Mouse (Mus musculus) megakaryocyte, adult 5-6 weeks (primary cell): ENCODE results near the gene Prr19. TPM values are rescaled to one million over a fixed set of nuclear protein-coding genes. Genes with fewer than 3 reads are reported as not detected.
A peak's percentile ranks its signal among the peaks of the same experiment; 100 is the strongest.

Experiments used
- ATAC-seq: 2 replicates; pipeline ENCODE4 v1.8.0; 2016; ENCODE audit warnings: mild to moderate bottlenecking, inconsistent platforms; ENCODE audit not compliant: poor library complexity, severe bottlenecking
- total RNA-seq, 2 experiments: library from RNA; stranded (forward) in 1 of 2; stranded (reverse) in 1 of 2; fragments of 153-499, 151-499 nt in 1 of 2; fragments of 221-1000, 200-1000 nt in 1 of 2; gene quantifications; 2 replicates each; pipeline versions ENCODE4 v1.2.3 to v1.2.4; 2015 to 2017

Prr19 gene
- total RNA-seq, 2 experiments from 2014 or later = not detected

DNA sequence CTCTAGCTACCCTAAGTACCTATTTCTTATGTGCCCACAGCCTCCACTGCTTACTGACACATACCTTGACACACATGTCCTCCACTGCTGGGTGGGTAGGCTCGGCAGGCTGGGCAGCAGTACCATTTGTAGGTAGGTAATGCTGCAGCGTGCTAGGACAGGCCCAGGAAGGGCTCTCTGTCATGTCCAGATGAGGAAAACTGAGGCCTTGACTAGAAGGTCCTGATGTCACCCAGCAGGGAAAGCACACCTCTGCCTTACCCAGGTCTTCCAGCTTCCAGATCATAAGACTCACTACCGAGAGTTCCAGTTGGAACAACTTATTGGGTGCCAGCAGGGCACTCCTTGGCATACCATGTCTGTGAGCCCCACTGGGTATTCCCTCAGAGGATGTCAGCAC, 26.2 kb upstream of the Prr19 start:
- no peak for ATAC-seq

DNA sequence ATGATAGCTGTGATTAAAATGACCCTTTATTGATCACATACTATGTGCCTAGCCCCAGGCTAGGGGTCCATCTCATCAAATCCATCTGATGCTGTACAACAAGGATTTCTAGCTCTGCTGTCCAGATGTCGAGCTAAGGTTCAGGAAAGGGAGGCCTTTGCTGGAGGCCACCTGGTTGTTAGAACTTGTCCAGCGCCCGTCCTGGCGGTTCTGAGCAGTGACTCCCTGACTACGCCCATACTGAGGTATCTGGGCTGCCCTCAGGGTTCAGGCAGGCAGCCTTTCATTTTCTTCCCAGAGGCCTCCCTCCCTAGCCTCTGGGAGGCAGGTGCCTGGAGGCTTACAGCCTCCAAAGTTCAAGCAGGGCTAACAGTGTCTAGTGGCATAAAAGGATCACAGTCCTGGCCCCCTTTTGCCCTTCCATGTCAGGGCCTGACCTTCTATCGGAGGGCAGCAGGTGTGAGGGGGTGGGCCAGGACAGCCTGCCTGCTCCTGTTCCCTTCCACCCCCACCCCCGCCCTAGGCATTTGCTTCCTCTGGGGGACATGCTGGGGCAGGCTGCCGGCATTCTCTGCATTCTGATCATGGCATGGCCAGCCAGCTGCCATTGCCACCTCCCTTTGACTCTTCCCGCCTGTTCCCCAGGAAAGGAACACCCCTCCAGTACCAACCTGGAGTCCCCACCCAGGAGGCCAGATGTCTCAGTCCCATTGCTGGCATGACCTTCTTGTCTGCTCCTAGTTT, 25.5 kb upstream of the Prr19 start:
- no peak for ATAC-seq

DNA sequence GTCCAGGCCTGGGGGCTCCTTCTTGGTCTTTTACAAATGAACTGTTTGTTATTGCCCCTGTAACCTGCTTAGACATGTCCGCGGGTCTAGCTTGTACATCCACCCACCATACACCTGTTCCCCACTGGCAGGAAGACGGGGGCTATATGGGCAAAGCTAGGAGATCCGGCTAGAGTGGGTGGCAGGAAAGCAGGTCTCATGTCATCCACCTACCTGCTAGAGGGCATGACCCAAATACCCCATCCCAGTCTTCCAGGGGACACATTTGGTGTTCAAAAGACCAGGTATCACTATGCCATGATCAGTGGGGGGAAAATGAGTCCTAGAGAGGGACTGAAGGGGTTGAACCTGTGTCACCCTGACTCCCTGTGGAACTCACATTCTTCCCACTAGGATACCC, 23.8 kb upstream of the Prr19 start:
- ATAC-seq = no peak

DNA sequence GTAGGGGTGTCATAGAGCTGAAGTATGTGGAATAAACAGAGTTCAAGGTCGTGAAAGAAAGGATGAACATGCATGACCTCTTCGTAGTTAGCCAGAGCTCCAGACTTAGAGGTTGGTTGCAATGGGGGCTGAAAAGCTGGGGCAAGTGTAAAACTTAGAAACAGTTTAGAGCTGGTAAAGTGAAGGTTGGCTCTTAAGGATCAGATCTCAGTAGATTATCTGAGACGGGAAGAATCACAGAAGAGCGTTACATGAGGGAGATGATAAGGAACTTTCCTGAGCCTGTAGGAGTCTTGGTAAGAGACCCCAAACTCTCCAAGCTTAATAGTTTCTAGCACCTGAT, 23.2 kb upstream of the Prr19 start:
- ATAC-seq = no peak

DNA sequence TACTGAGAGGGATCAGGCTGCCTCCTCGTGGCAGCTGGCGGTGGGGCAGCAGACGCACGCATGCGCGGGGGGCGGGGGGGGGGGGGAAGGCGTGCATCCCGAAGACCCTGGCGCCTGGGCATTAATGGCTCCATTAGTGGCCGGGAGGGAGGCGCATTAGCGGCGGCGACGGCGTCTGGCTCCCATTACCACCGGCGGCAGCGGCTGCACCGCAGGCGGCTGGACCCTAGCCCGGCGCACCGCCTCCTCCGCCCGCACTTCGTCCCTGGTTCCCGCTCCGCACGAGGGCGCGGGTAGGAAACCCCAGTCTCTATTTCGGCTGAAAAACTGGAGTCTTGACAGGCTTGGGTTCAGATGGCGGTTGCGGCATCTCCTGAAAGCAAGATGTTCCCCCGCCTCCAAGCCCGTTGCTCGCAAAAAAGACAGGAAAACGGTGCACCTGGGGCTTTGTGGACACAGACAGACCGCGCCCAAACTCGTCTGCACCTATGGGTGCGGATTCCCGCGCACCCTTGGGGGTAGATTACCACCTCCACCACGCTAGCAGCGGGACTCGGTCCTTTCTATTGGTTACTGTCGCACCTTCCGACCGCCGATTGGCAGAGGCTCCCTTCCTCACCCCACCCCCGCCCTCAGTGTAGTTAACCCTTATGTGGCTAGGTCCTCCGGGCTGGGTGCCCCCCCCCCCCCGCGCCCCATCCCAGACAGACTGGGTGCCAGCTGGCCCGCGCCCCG, 22.7 kb upstream of the Prr19 start:
- peak; percentile 31 for ATAC-seq

DNA sequence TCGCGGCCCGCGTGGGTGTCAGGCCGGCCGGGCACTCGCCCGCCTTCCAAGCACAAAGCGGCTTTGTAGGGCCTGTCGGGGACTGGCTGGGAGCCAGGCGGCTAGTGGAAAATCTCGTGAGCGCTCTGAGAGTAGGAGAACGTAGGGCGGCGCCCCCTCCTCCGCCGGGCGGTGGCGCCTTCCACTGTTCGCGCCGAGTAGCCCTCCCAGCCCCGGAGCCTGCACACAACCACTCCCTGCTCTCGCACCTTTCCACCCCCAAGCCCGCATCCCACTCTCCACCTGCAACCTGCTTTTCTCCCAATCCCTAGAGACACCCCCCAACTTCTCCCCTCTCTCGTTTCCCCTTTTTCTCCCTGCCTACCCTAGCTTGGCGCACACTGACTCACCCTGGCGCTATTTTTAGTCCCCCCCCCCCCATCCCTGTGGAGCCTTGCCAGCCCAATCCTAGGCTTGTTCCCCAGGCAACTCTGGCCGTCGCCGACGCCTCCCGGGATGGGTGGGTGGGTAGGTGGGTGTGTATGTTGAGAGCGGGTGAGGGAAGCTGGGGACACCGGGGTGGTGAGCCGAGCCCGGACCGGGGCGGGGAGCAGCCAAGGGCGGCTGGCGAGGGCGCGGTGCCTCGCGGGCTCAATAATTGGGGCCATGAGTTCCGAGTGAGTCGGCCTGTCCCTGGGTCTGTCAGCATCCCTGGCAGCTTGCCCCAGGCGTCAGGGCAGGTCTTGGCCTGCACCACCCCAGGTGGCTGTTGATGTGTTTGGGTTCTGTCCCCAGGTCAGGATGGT, 21.9 kb upstream of the Prr19 start:
- ATAC-seq = peak; percentile 8; the same call in 1 of the 2 replicates

DNA sequence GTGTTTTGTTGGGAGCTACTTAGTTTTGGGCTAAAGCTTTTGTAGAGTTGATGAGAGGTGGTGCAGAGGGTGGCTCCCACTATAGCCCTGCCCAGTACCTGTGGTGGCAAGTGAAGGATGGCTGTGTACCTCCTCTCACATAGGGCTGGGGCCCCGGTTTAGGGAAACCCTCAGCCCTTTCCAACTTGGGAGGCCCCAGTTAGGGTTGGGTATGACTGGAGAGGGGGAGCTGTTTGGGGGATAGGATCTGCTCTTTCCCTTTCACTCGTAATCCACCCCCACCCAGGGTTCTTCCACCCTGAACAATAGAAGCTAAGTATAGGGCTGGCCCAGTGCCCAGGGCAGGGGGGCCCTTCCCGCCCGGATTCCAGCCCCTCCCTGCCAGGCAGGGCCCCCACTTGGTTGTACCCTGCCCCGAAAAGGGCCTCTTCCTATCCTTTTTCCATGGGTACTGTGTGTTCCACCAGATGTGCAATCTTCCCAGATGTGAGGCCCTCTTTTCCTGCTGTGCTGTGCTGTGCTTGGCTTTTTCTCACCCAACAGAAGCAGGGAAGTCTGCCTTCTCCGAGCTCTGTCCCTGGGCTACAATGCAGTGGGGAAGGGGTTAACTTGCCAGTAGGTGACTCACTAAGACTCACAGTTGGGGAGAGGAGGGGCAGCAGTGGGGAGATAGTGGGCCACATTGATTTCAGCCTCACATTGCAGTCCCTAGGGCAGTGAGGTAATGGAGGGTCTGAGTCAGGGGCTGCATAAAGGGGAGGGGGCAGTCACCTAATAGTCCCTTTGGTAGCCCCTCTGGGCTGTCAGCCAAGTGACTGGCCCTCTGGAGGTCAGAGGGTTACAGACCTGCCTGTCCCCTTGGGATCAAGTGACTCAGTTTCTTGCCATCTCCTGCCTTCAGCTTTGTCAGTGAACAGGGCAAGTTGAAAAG, 21.1 kb upstream of the Prr19 start:
- no peak for ATAC-seq

DNA sequence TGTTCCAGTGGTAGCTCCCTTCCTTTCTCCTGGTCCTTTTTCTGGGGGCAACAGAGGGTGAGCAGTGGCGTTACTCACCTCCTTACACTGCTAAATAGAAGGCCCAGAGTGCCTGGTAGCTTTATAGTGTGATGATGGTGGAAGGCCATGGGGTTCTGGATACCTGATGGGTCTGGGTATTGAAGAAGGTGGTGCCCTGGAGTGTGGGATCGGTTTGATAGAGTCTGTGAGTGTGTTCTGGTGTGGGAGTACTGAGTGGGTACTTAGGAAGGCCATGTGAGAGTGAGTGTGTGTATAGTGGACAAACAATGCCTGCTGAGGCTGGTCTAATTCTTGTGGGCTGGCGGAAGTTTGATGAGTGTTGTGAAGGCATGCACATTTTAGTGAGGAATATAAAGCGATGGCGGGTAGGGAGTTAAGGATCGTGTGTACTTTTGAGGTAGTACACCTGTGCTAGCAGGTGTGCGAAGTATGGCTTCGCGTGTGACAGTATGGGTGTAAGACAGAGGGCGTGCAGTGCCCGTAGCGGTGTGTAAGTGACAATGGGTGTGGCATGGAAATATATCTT, 20.0 kb upstream of the Prr19 start:
- peak; percentile 7; the same call in 1 of the 2 replicates for ATAC-seq

DNA sequence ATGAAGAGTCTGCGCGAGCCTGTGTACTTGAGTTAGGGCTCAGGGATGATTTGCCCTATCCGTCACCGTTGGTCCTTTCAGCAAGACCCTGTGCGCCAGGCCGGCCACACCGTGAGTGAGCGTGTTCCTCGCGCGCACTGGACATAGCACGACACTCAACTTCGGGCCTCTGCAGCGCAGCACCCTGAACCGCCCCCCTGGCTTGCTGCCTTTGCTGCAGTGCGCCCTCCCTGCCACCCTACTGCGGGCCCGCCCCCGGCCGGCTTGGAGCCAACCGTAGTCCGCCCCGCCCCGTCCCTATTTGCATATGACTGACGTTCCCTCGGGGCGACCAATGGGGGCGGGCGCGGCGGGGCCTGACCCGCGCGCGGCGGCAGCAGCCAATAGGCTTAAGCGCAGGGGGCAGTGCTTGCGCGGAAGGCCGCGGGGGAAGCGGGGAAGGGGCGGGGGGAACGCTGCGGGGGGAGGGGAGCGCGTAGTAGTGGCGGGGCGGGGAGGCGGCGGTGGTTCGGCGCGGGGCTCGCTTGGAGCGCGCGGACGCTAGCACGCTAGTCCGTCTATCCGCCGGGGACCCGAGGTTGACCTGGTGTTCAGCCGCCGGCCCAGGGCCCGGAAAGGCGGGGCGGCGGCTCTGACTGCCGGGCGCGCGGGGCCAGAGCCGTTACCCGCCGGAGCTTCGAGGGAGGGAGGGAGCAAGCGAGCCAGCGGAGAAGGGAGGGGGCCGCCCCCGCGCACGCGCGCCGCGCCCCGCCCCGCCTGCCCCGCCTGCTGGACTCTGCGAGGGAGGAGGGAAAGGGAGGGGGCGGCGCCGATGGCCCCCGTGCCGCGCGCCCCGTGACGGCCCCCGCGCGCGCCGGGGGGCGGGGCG, 19.2 kb upstream of the Prr19 start:
- ATAC-seq = peak; percentile 73

DNA sequence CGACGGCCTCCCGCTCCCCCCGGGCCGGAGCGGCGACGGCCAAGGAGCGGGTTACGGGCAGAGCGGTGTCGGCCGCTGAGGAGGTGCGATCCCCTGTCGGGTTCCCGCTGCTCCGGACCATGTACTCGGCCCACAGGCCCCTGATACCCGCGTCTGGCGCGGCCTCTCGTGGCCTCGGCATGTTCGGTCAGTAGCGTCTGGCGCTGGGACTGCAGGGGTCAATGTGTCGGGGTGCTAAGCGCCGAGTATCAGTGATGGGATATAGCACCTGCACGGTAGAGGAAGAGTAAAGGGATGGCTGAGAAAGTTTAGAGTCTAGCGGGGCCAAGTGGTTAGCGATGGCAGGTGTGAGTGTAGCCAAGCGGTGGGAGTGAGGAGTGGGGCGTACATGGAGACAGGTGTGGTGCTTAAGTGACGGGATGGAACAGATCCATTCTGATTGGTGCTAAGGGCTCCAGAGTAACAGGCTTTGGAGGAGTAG, 18.4 kb upstream of the Prr19 start:
- ATAC-seq = no peak

DNA sequence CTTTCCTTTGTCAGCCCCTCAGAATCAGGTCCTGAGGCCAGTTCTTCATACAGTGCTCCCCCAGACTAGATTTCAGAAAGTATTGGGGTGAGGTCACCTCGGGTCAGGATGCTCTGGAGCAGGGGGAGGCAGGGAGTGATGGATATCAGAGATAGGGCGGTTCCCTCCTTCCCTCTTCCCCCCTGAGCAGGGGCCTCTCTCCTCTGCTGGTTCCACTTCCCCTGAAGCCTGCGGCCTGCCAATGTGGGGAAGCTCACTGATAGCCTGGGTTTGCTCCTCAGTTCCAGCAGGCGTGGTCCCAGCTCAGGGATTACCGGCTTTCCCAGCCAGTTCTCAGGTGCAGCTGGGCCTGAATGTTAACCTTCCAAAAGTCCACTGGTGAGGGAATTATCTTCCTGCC, 17.6 kb upstream of the Prr19 start:
- peak; percentile 20 for ATAC-seq

DNA sequence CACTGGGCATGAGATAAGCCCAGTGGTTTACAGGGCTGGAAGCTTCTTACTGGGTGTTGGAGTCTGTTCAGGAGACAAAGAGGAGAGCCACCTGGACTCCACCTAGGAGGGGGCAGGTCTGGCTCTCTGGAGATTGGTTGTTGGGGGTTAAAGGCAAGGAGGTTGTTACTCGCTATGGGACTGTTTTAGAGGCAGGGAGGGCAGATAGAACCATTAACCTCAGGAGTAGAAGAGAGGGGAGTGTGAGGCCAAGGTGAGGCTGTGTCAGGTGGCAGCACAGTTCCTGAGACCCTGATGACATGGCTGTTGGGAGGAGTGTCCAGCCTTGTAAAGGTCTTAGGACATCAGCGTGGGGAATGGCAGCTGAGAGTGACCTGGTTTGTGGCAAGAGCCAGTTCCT, 17.0 kb upstream of the Prr19 start:
- ATAC-seq = no peak

DNA sequence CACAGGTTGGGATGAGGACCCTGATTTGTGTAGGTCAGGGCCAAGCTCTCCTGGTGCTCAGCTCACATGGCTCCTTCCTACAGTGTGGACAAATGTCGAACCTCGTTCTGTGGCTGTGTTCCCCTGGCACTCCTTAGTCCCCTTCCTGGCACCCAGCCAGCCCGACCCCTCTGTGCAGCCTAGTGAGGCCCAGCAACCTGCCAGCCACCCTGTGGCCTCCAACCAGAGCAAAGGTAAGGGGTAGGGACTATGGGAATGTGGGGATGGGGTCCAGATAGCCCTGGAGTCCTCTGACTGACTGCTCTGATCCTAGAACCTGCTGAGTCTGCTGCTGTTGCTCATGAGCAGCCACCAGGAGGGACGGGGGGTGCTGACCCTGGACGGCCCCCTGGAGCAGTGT, 16.4 kb upstream of the Prr19 start:
- ATAC-seq = no peak

DNA sequence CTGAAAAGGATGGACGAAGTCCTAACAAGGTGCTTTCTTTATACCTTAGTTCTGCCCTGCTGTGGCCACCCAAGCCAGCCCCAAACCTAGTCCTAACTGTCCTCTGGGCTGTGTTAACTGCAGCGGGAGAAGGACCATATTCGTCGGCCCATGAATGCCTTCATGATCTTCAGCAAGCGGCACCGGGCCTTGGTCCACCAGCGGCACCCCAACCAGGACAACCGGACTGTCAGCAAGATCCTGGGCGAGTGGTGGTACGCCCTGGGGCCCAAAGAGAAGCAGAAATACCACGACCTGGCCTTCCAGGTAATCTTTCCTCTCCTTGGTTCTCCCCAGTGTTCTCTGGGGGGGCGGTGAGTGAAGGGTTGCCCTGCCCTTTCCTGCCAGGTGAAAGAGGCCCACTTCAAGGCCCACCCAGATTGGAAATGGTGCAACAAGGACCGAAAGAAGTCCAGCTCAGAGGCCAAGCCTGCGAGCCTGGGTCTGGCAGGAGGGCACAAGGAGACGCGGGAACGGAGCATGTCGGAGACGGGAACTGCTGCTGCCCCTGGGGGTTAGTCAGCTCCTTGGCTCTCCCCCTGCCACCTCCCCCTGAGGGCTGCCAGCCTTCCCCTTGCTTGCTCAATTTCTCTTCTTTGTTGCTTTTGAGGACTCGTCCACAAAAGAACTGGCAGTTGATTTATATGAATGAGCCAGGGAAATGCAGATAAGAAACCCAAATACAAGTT, 15.5 kb upstream of the Prr19 start:
- ATAC-seq = no peak

DNA sequence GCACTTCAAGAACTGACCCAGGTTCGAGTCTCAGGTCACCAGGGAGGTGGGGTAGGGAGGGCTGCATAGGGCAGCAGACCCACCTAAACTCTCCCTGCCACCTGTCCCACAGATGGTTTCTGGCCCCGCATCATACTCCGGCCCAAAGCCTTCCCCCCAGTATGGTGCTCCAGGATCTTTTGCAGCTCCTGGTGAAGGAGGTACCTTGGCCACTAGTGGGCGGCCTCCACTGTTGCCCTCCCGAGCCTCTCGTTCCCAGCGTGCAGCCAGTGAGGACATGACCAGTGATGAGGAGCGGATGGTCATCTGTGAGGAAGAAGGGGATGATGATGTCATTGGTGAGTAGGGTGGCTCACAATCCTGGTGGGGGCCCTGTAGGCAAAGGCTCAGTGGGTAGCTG, 14.2 kb upstream of the Prr19 start:
- ATAC-seq = no peak

DNA sequence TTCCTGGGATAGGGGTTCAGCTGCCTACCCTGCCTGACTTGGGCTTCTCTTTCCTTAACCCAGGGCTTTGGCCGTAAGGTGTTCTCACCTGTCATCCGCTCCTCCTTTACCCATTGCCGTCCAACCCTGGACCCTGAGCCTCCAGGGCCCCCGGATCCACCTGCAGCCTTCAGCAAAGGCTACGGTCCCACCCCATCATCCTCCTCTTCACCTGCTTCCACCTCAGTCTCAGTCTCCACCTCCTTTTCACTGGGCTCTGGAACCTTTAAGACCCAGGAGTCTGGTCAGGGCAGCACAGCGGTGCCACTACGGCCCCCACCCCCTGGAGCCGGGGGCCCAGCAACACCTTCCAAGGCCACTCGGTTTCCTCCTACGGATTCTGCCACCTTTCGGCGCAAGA, 13.2 kb upstream of the Prr19 start:
- no peak for ATAC-seq

DNA sequence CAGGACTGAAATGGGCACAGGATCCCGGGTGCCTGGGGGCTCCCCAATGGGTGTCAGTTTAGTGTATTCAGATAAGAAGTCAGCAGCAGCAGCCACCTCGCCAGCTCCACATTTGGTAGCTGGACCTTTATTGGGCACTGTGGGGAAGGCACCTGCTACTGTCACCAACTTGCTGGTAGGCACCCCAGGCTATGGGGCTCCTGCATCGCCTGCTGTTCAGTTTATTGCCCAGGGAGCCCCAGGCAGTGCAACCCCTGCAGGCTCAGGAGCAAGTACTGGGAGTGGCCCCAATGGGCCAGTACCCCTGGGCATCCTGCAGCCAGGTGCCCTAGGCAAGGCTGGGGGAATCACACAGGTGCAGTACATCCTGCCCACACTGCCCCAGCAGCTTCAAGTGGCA, 12.5 kb upstream of the Prr19 start:
- no peak for ATAC-seq

DNA sequence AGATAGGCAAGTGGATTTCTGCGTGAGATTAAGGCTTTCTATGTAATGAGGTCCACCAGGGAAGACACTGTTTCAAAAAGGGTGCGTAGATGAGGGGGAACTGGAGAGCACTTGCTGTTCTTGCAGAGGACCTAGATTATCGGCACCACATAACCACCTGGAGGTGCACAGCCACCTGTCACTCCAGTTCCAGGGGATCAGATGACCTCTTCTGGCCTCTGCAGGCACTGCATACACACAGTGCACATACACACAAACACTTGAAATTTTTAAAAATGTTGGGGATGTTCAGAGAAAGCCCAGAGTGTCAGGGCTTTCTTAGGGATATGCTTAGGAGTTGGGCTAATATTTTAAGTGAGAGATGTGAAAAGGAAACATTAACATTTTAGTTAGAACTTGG, 11.3 kb upstream of the Prr19 start:
- no peak for ATAC-seq

DNA sequence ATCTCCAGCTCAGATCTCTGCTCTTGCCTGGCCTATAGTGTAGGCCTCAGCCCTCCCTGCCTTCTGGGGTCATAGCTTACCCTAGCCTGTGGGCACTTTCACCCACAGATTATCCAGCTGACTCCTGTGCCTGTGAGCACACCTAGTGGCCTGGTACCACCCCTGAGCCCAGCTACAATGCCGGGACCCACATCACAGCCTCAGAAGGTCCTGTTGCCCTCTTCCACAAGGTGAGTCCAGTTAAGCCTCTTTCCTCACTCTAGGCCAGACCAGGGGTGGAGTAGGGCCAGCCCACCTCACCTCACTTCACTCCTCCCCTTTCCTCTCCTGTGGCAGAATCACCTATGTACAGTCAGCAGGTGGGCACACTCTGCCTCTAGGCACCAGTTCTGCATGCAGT, 10.7 kb upstream of the Prr19 start:
- no peak for ATAC-seq
